Mouse (Mus musculus) forebrain, postnatal 0 days (tissue): ENCODE measurements around the gene Cd300ld4. TPM values are rescaled to one million over a fixed set of nuclear protein-coding genes. Genes with fewer than 3 reads are reported as not detected.
"Not testable (repeated sequence)": the region's sequence is repeated elsewhere in the genome, so short reads cannot be mapped to it uniquely, and the experiment has no call there.

Source experiments
- ATAC-seq: fragments of 200-750 bp; cut with Nextera tagmentation; 2 replicates; pipeline ENCODE4 v1.8.0; 2017; ENCODE audit warnings: mild to moderate bottlenecking, moderate library complexity
- DNase-seq: peaks from one replicate; pipeline ENCODE4 v3.0.0-alpha.2; 2015
- H3K27ac ChIP-seq: fragments of 300-500 bp; sonication (generic); 2 replicates; pipeline ENCODE4 v1.5.1; 2014; ENCODE audit warnings: low read depth, mild to moderate bottlenecking, antibody characterized with exemption, low read length, moderate library complexity, mixed read lengths
- H3K27me3 ChIP-seq: fragments of 300-500 bp; sonication (generic); 2 replicates; pipeline ENCODE4 v1.6.1; 2014; ENCODE audit warnings: mild to moderate bottlenecking, low read length, mixed read lengths; ENCODE audit not compliant: insufficient read depth
- H3K36me3 ChIP-seq: fragments of 300-500 bp; sonication (generic); 2 replicates; pipeline ENCODE4 v1.6.1; 2014; ENCODE audit warnings: mild to moderate bottlenecking, moderate library complexity; ENCODE audit not compliant: insufficient read depth
- H3K4me1 ChIP-seq: fragments of 300-500 bp; sonication (generic); 2 replicates; pipeline ENCODE4 v1.6.1; 2014; ENCODE audit warnings: antibody characterized with exemption; ENCODE audit not compliant: insufficient read depth
- H3K4me2 ChIP-seq: fragments of 300-500 bp; sonication (generic); 2 replicates; pipeline ENCODE4 v1.6.1; 2014; ENCODE audit warnings: low read depth, mild to moderate bottlenecking, moderate library complexity
- H3K4me3 ChIP-seq: fragments of 300-500 bp; sonication (generic); 2 replicates; pipeline ENCODE4 v1.5.1; 2014; ENCODE audit warnings: low read depth, low read length, mixed read lengths
- H3K9ac ChIP-seq: fragments of 300-500 bp; sonication (generic); 2 replicates; pipeline ENCODE4 v1.6.1; 2014; ENCODE audit warnings: mild to moderate bottlenecking
- H3K9me3 ChIP-seq: fragments of 300-500 bp; sonication (generic); 2 replicates; pipeline ENCODE4 v1.6.1; 2016; ENCODE audit warnings: low read length
- CTCF ChIP-seq: sonication (generic); IDR thresholded peaks from 2 replicates; pipeline ENCODE4 v1.5.1; 2016; ENCODE audit warnings: antibody characterized with exemption, control low read depth, low read depth
- WGBS: fragments of 180-500 bp; shearing (Covaris S2); extraction: QIAGEN DNeasy Blood & Tissue Kit; methylation state at CpG from one replicate; pipeline ENCODE4 v1.1.7; 2014; 5-methylcytosine and 5-hydroxymethylcytosine counted together
- polyA plus RNA-seq: library from polyadenylated mRNA; unstranded; fragments of >200 nt; fragmentation: Nextera tagmentation; extraction: Ambion mirVana; gene quantifications from 2 replicates; pipeline ENCODE4 v1.2.1, GENCODE M21; 2015
- total RNA-seq: library from RNA; depleted of rRNA; stranded (reverse); fragments of >200 nt; gene quantifications from 2 replicates; pipeline ENCODE4 v1.2.3, GENCODE M21; 2014; rRNA removed

The Cd300ld4 gene
- total RNA-seq (not detected in 2 replicates), polyA plus RNA-seq (not detected in 2 replicates)

- ATAC-seq, H3K9me3 ChIP-seq, H3K4me3 ChIP-seq, H3K27me3 ChIP-seq, H3K4me2 ChIP-seq, H3K9ac ChIP-seq, H3K27ac ChIP-seq, H3K4me1 ChIP-seq, DNase-seq, H3K36me3 ChIP-seq: not testable (repeated sequence)
- no CpG with 5 or more reads among the region's 6 CpGs for WGBS
These were observed at the start of gene Cd300ld4 for GRCm38 (mm10) chr11:115026912-115027311. Gene Cd300ld4 (minus strand): TSS chr11:115027012.

GRCm38 (mm10) chr11:115075859-115076258 lies 49.0 kb upstream of the Cd300ld4 start:
- no peaks in the 10 kb centered on the region for H3K9me3 ChIP-seq
- no peaks in the 10 kb centered on the region for H3K36me3 ChIP-seq
- no peak overlapping the region for H3K9ac ChIP-seq
- H3K27me3 ChIP-seq = no peaks in the 10 kb centered on the region
- H3K4me2 ChIP-seq = no peak overlapping the region
- no peak overlapping the region for H3K27ac ChIP-seq
- whole genome bisulfite sequencing = 81% methylated on average over 5 of the region's 5 CpGs
- DNase-seq (no peak), ATAC-seq (no peak)
- no peak overlapping the region for H3K4me3 ChIP-seq
- no peak for TF ChIP-seq CTCF
- H3K4me1 ChIP-seq = no peaks in the 10 kb centered on the region

GRCm38 (mm10) chr11:115075407-115075806 lies 48.6 kb upstream of the Cd300ld4 start:
- no peak for DNase-seq
- Histone ChIP-seq H3K9ac (no peak overlapping the region), H3K36me3 (no peaks in the 10 kb centered on the region), H3K27ac (no peak overlapping the region), H3K4me3 (no peak overlapping the region), H3K27me3 (no peaks in the 10 kb centered on the region), H3K4me2 (no peak overlapping the region), H3K9me3 (no peaks in the 10 kb centered on the region), H3K4me1 (no peaks in the 10 kb centered on the region)
- WGBS = 81% methylated on average over 7 of the region's 7 CpGs
- ATAC-seq = no peak
- no peak for TF ChIP-seq CTCF

GRCm38 (mm10) chr11:115073002-115073401 lies 46.2 kb upstream of the Cd300ld4 start:
- Histone ChIP-seq H3K4me1 (no peaks in the 10 kb centered on the region), H3K4me3 (no peak overlapping the region), H3K27me3 (no peaks in the 10 kb centered on the region), H3K9ac (no peak overlapping the region), H3K27ac (no peak overlapping the region), H3K36me3 (no peaks in the 10 kb centered on the region), H3K9me3 (no peaks in the 10 kb centered on the region), H3K4me2 (no peak overlapping the region)
- ATAC-seq (no peak), DNase-seq (no peak)
- 58% methylated on average over 5 of the region's 5 CpGs for WGBS
- TF ChIP-seq CTCF = no peak

GRCm38 (mm10) chr11:115071631-115072294 lies 45.0 kb upstream of the Cd300ld4 start:
- ATAC-seq (peak; percentile 43; the same call in 1 of the 2 replicates), DNase-seq (peak; percentile 29)
- Histone ChIP-seq H3K27ac (no peak overlapping the region), H3K4me3 (no peak overlapping the region), H3K9ac (no peak overlapping the region), H3K4me1 (no peaks in the 10 kb centered on the region), H3K36me3 (no peaks in the 10 kb centered on the region), H3K4me2 (peak overlapping the region; percentile 23; the same call in 1 of the 2 replicates), H3K9me3 (no peaks in the 10 kb centered on the region), H3K27me3 (no peaks in the 10 kb centered on the region)
- WGBS = 25% methylated on average over 14 of the region's 14 CpGs
- TF ChIP-seq CTCF = no peak

- Histone ChIP-seq H3K27ac (no peak overlapping the region), H3K36me3 (no peaks in the 10 kb centered on the region), H3K4me1 (no peaks in the 10 kb centered on the region), H3K4me3 (no peak overlapping the region), H3K4me2 (peak overlapping the region; percentile 23; the same call in 1 of the 2 replicates), H3K27me3 (no peaks in the 10 kb centered on the region), H3K9me3 (no peaks in the 10 kb centered on the region), H3K9ac (0 out of 2 replicates have a peak overlapping the region, but pooled peaks have one; percentile 25)
- TF ChIP-seq CTCF = no peak
- WGBS = 12% methylated on average over 9 of the region's 9 CpGs
- ATAC-seq (no peak), DNase-seq (no peak)
These were observed 44.3 kb upstream of the Cd300ld4 start for GRCm38 (mm10) chr11:115071015-115071551.

GRCm38 (mm10) chr11:115066768-115067167 lies 40.0 kb upstream of the Cd300ld4 start:
- H3K27ac ChIP-seq = no peak overlapping the region
- no peak for TF ChIP-seq CTCF
- H3K27me3 ChIP-seq = no peaks in the 10 kb centered on the region
- H3K4me3 ChIP-seq = no peak overlapping the region
- no peak overlapping the region for H3K9ac ChIP-seq
- no peak for ATAC-seq
- no peaks in the 10 kb centered on the region for H3K36me3 ChIP-seq
- H3K4me2 ChIP-seq = no peak overlapping the region
- 82% methylated on average over 6 of the region's 6 CpGs for WGBS
- H3K4me1 ChIP-seq = no peaks in the 10 kb centered on the region
- no peak for DNase-seq
- no peaks in the 10 kb centered on the region for H3K9me3 ChIP-seq
